Mouse (Mus musculus): Measurements from ENCODE around the gene Farsa. TPM values are rescaled to one million over a fixed set of nuclear protein-coding genes. Genes with fewer than 3 reads are reported as not detected.

The Farsa gene
- polyA plus RNA-seq (2016; fragmentation: Nextera tagmentation; extraction: Ambion mirVana): 92.2 and 98.9 TPM in 2 replicates

DNA sequence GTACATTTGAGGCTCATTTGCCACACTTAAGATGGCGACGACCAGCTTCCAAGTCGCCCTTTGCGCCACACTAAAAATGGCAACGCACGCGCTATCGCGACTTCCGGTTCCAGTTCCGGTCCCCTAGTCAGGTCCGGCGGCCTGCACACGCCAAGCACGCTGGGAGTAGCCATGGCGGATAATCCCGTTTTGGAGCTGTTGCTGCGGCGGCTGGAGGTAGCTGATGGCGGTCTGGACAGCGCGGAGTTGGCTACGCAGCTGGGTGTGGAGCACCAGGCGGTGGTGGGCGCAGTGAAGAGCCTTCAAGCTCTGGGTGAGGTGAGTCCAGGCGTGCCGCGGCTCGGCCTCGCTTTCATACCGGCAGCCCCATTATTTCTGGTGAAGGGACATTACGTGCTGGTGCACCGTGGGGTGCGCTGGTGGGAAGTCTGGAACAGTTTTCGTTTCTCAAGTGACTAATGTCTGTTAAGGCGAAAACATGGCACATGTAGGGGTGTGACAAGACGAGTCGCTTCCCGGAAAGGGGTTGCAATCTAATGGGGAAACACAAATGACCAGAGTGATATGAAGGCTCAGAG is at the start of gene Farsa:
Gene Farsa (plus strand): TSS at position 126 of the 578 bp plus-strand sequence.
- H3K9me3 ChIP-seq (replicated peaks): no peaks in the 10 kb centered on the region
- peaks cover 28% of the 10 kb centered on the region for H3K36me3 ChIP-seq
- H3K9ac ChIP-seq: peak within 1 kb of the TSS; percentile 83
- under 1% methylated on average over 39 of the region's 39 CpGs for WGBS
- H3K27me3 ChIP-seq: no peaks in the 10 kb centered on the region; the same call in 1 of the 2 replicates
- H3K4me3 ChIP-seq: peak within 1 kb of the TSS; percentile 82
- peak; percentile 93 for ATAC-seq (ENCODE audit: low FRiP score)
- peak within 1 kb of the TSS; percentile 75 for H3K4me2 ChIP-seq (replicated peaks)
- H3K27ac ChIP-seq: peak within 1 kb of the TSS; percentile 68
- H3K4me1 ChIP-seq: peaks cover 13% of the 10 kb centered on the region

DNA sequence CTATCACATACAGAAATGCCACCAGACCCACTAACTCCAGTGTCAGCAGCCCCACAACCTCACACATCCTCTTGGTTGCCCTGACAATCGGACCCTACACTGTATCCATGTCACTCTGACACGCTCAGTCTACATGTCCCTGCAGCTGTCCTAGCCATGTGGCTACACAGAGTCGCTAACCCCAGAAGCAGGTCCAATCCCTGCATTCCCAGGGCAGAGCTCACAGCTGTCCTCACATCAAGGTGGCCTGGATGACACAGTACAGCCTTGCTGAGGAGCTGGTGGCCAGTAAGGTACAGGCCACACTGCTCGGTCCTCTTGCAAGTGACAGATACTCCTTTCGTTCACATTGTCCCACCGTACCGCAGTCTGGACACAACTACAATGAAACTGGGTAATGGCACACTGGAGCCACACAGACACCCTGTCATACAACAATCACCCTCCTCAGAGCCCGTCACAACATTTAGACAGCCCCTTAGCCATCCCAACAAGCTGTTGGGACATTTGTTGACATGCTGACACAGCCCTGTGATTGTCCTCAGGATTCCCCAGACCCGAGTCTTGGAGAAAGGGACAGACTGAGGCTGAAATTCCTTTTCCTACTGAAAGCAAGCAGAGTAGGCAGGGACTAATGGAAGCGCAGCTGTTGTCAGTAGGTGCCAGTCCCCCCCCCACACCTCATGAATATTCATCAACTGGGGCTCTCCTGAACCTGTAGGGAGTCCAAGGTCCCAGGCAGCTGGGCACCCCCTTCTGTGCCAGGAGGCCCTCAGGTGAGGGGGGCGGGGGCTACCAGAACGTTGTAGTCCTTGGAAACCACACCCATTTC is 47.5 kb upstream of the Farsa start:
- Histone ChIP-seq H3K36me3 (no peaks in the 10 kb centered on the region), H3K4me2 (replicated peaks) (no peak overlapping the region), H3K27me3 (peaks cover 70% of the 10 kb centered on the region), H3K4me3 (no peak overlapping the region), H3K27ac (0 out of 2 replicates have a peak overlapping the region, but pooled peaks have one; percentile 2), H3K9me3 (replicated peaks) (0 out of 2 replicates have a peak, but pooled peaks cover 3% of the 10 kb centered on the region), H3K4me1 (peaks cover 35% of the 10 kb centered on the region), H3K9ac (no peak overlapping the region)
- peak; percentile 33; the same call in 1 of the 2 replicates for ATAC-seq (ENCODE audit: low FRiP score)
- 52% methylated on average over 12 of the region's 12 CpGs for WGBS

- peaks cover 70% of the 10 kb centered on the region for H3K27me3 ChIP-seq
- H3K4me2 ChIP-seq (replicated peaks): no peak overlapping the region
- no peaks in the 10 kb centered on the region for H3K36me3 ChIP-seq
- H3K9me3 ChIP-seq (replicated peaks): 0 out of 2 replicates have a peak, but pooled peaks cover 3% of the 10 kb centered on the region
- no peak overlapping the region for H3K27ac ChIP-seq
- no peak for ATAC-seq (ENCODE audit: low FRiP score)
- no peak overlapping the region for H3K9ac ChIP-seq
- no peak overlapping the region for H3K4me3 ChIP-seq
- 73% methylated on average over 5 of the region's 5 CpGs for WGBS
- peaks cover 41% of the 10 kb centered on the region for H3K4me1 ChIP-seq
Observed at GRCm38 (mm10) chr8:84809941-84810280, 46.9 kb upstream of the Farsa start.

- Histone ChIP-seq H3K27me3 (peaks cover 64% of the 10 kb centered on the region), H3K36me3 (no peaks in the 10 kb centered on the region), H3K4me1 (peaks cover 50% of the 10 kb centered on the region), H3K9me3 (replicated peaks) (0 out of 2 replicates have a peak, but pooled peaks cover 3% of the 10 kb centered on the region), H3K4me2 (replicated peaks) (peak overlapping the region; percentile 50), H3K27ac (peak overlapping the region; percentile 64; the same call in 1 of the 2 replicates), H3K9ac (no peak overlapping the region), H3K4me3 (peak overlapping the region; percentile 27)
- ATAC-seq (ENCODE audit: low FRiP score): peak; percentile 80
- 2% methylated on average over 30 of the region's 32 CpGs for WGBS
Observed at GRCm38 (mm10) chr8:84810896-84811295, 45.9 kb upstream of the Farsa start.

DNA sequence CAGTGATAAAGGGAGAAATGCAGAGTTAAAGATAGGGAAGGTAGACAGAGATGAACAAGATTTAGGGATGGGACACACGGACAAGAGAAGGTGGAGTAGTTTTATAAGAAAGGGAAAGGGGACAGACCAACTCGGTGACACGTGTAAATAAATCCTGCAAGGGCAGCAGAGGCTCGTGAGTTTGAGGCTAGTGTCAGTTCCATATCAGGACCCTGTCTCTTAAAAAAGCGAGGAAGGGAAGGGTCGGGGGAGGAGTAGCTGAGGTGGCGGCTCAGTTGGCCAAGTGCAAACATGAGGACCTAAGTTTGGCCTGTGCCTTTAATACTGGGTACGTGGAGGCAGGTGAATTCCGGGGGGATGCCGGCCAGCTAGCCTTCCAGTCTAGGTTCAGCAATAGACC is 45.5 kb upstream of the Farsa start:
- 16% methylated on average over 10 of the region's 10 CpGs for WGBS
- H3K4me1 ChIP-seq: peaks cover 50% of the 10 kb centered on the region

DNA sequence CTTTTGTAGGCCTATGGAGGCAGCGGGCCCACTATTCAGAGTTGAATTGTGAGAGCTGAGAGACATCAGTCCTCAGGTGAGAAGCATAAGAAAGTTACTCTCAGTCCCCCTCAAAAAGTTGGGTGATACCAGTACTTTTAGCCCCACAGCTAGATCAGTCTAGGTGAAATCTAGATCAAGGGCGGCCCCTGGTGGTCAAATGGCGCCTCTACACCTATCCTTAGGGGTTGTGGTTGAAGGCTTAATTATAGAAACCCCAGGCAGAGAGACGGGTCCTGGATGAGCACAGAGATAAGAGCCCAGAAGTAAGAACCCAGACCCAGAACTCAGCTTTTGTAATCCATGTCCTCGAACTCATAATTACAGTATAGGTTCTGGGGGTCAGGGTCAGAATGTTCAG is 43.7 kb upstream of the Farsa start:
- Histone ChIP-seq H3K27ac (0 out of 2 replicates have a peak overlapping the region, but pooled peaks have one; percentile 25), H3K4me2 (replicated peaks) (no peak overlapping the region), H3K36me3 (no peaks in the 10 kb centered on the region), H3K9me3 (replicated peaks) (no peaks in the 10 kb centered on the region), H3K9ac (no peak overlapping the region), H3K4me3 (no peak overlapping the region), H3K4me1 (peaks cover 50% of the 10 kb centered on the region), H3K27me3 (peaks cover 54% of the 10 kb centered on the region)
- ATAC-seq (ENCODE audit: low FRiP score): no peak
- 2% methylated on average over 5 of the region's 5 CpGs for WGBS

More for the DNA sequence above, 45.5 kb upstream of the Farsa start:
- Histone ChIP-seq H3K36me3 (no peaks in the 10 kb centered on the region), H3K4me2 (replicated peaks) (peak overlapping the region; percentile 50), H3K27me3 (peaks cover 64% of the 10 kb centered on the region), H3K9ac (peak overlapping the region; percentile 35; the same call in 1 of the 2 replicates), H3K9me3 (replicated peaks) (no peaks in the 10 kb centered on the region), H3K4me3 (peak overlapping the region; percentile 27), H3K27ac (peak overlapping the region; percentile 64)
- ATAC-seq (ENCODE audit: low FRiP score): no peak

GRCm38 (mm10) chr8:84813830-84814229 is 43.0 kb upstream of the Farsa start:
- WGBS: 81% methylated on average over 3 of the region's 3 CpGs
- Histone ChIP-seq H3K27ac (peak overlapping the region; percentile 25), H3K4me2 (replicated peaks) (no peak overlapping the region), H3K4me1 (peaks cover 50% of the 10 kb centered on the region), H3K9ac (no peak overlapping the region), H3K9me3 (replicated peaks) (no peaks in the 10 kb centered on the region), H3K27me3 (peaks cover 47% of the 10 kb centered on the region), H3K36me3 (no peaks in the 10 kb centered on the region), H3K4me3 (no peak overlapping the region)
- no peak for ATAC-seq (ENCODE audit: low FRiP score)

DNA sequence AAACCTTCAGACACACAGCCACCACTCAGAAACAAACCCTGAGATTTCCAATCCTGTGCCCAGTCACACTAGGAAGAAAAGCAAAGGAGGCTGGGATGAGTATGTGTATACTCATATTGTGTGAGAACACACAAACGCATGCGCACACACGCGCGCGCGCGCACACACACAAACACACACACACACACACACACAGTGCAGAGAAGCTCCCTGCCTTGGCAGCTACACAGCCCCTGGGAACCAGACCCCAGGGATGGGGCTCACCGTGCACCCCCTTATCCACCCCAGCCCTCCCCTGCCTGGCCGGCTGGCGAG is 42.6 kb upstream of the Farsa start:
- Histone ChIP-seq H3K9me3 (replicated peaks) (no peaks in the 10 kb centered on the region), H3K36me3 (no peaks in the 10 kb centered on the region), H3K27me3 (peaks cover 43% of the 10 kb centered on the region), H3K4me2 (replicated peaks) (peak overlapping the region; percentile 22; the same call in 1 of the 2 replicates), H3K4me1 (peaks cover 48% of the 10 kb centered on the region), H3K4me3 (no peak overlapping the region), H3K27ac (peak overlapping the region; percentile 25; the same call in 1 of the 2 replicates), H3K9ac (0 out of 2 replicates have a peak overlapping the region, but pooled peaks have one; percentile 35)
- peak; percentile 39 for ATAC-seq (ENCODE audit: low FRiP score)
- WGBS: 79% methylated on average over 11 of the region's 11 CpGs

DNA sequence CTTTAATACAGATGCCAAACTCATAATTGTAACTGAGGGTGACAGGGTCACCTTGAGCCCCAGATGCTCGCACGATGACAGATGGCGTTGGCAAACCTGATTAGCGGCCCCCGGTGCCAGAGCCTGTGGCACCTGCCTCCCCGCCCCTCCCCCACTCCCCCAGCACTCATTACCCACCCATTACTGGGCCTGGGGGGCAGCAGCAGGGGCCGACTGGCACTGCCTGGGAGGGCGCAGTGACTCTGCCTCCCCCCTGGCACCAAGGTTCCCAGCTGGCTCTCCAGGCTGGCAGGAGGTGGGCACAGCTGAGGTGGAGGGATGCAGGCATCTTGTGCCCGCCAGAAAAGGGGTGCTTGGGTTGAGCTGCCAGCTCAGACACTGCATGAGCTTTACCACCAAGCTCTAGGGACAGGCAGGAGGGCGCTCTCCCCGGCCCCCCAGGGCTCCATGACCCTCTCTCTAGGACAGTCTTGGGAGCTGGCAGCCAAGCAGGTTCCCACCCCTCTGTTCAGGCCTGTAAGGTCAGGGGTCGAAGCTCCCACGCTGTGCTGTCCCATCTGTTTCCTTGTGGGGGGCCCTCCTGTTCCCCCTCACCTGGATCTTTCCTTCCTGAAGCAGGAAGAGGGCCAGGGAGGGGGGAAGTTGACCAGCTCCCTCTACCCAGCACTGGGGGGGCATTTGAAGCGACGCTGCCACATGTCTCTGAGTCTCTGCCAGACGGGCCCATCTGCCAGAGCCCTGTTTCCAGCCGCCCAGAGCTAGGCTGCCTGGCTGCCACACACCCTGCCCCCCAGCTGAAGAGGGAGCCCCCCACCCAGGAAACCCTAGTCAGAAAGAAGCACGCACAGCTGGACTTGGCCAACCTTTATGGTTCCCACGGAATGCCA is 42.0 kb upstream of the Farsa start:
- Histone ChIP-seq H3K9me3 (replicated peaks) (no peaks in the 10 kb centered on the region), H3K4me3 (no peak overlapping the region), H3K36me3 (no peaks in the 10 kb centered on the region), H3K4me2 (replicated peaks) (peak overlapping the region; percentile 22), H3K27me3 (peaks cover 42% of the 10 kb centered on the region), H3K27ac (peak overlapping the region; percentile 68), H3K4me1 (peaks cover 42% of the 10 kb centered on the region), H3K9ac (peak overlapping the region; percentile 35)
- ATAC-seq (ENCODE audit: low FRiP score): peak; percentile 44
- 36% methylated on average over 19 of the region's 19 CpGs for WGBS

- Histone ChIP-seq H3K27me3 (peaks cover 42% of the 10 kb centered on the region), H3K27ac (peak overlapping the region; percentile 68), H3K9ac (no peak overlapping the region), H3K4me3 (no peak overlapping the region), H3K4me1 (peaks cover 41% of the 10 kb centered on the region), H3K9me3 (replicated peaks) (no peaks in the 10 kb centered on the region), H3K4me2 (replicated peaks) (no peak overlapping the region), H3K36me3 (no peaks in the 10 kb centered on the region)
- ATAC-seq (ENCODE audit: low FRiP score): peak; percentile 59; the same call in 1 of the 2 replicates
- 12% methylated on average over 9 of the region's 9 CpGs for WGBS
Observed at GRCm38 (mm10) chr8:84815547-84815946, 41.2 kb upstream of the Farsa start.

- Histone ChIP-seq H3K4me1 (peaks cover 35% of the 10 kb centered on the region), H3K36me3 (no peaks in the 10 kb centered on the region), H3K9ac (no peak overlapping the region), H3K4me3 (no peak overlapping the region), H3K27me3 (peaks cover 45% of the 10 kb centered on the region), H3K4me2 (replicated peaks) (no peak overlapping the region), H3K27ac (no peak overlapping the region), H3K9me3 (replicated peaks) (no peaks in the 10 kb centered on the region)
- 73% methylated on average over 17 of the region's 17 CpGs for WGBS
- ATAC-seq (ENCODE audit: low FRiP score): no peak
Observed at GRCm38 (mm10) chr8:84816117-84816516, 40.7 kb upstream of the Farsa start.

All from hindbrain, embryonic 12.5 days (tissue).